Mouse (Mus musculus) thymus, adult 18-20 months (tissue): ENCODE measurements around the gene Ppa2.

Experiments used
- DNase-seq, 2 experiments: peaks; one replicate each; pipeline ENCODE4 v3.0.0; 2022; ENCODE audit warnings: mixed read lengths in 2 of 2

The Ppa2 gene

GRCm38 (mm10) chr3:133309954-133310808 lies at the start of gene Ppa2:
Ppa2 (plus strand) TSS chr3:133310110.
- DNase-seq, result peak; percentile 78 to 88

- peak in 1 of 2 experiments; percentile 6 for DNase-seq
These were observed 38.0 kb upstream of the Ppa2 start for GRCm38 (mm10) chr3:133271887-133272286.

GRCm38 (mm10) chr3:133284587-133284986 lies 25.3 kb upstream of the Ppa2 start:
- no peak for DNase-seq

GRCm38 (mm10) chr3:133288795-133289194 lies 21.1 kb upstream of the Ppa2 start:
- DNase-seq, result no peak

GRCm38 (mm10) chr3:133304328-133304727 lies 5.6 kb upstream of the Ppa2 start:
- DNase-seq, result no peak

GRCm38 (mm10) chr3:133308361-133308760 lies 1.5 kb upstream of the Ppa2 start:
- DNase-seq, result no peak

- DNase-seq, result no peak
These were observed 551 bp upstream of the Ppa2 start for GRCm38 (mm10) chr3:133309359-133309758.

- no peak for DNase-seq
These were observed 884 bp downstream of the Ppa2 start for GRCm38 (mm10) chr3:133310809-133311179.

GRCm38 (mm10) chr3:133312331-133312730 lies 2.4 kb downstream of the Ppa2 start:
- no peak for DNase-seq

- no peak for DNase-seq
These were observed 2.9 kb downstream of the Ppa2 start for GRCm38 (mm10) chr3:133312850-133313249.

GRCm38 (mm10) chr3:133313491-133314199 lies 3.7 kb downstream of the Ppa2 start:
- no peak for DNase-seq

GRCm38 (mm10) chr3:133314475-133314874 lies 4.6 kb downstream of the Ppa2 start:
- DNase-seq, result peak; percentile 47 to 50

GRCm38 (mm10) chr3:133315011-133315410 lies 5.1 kb downstream of the Ppa2 start:
- DNase-seq, result no peak

GRCm38 (mm10) chr3:133315647-133316046 lies 5.7 kb downstream of the Ppa2 start:
- DNase-seq, result no peak

GRCm38 (mm10) chr3:133317845-133318244 lies 7.9 kb downstream of the Ppa2 start:
- no peak for DNase-seq

GRCm38 (mm10) chr3:133318596-133318995 lies 8.7 kb downstream of the Ppa2 start:
- DNase-seq, result no peak

GRCm38 (mm10) chr3:133319795-133320194 lies 9.9 kb downstream of the Ppa2 start:
- DNase-seq, result no peak

GRCm38 (mm10) chr3:133320313-133320712 lies 10.4 kb downstream of the Ppa2 start:
- no peak for DNase-seq

GRCm38 (mm10) chr3:133321928-133322327 lies 12.0 kb downstream of the Ppa2 start:
- no peak for DNase-seq

GRCm38 (mm10) chr3:133322552-133322951 lies 12.6 kb downstream of the Ppa2 start:
- DNase-seq, result no peak

GRCm38 (mm10) chr3:133325135-133325534 lies 15.2 kb downstream of the Ppa2 start:
- DNase-seq, result no peak

- DNase-seq, result no peak
These were observed 18.6 kb downstream of the Ppa2 start for GRCm38 (mm10) chr3:133328551-133328950.

GRCm38 (mm10) chr3:133329406-133329805 lies 19.5 kb downstream of the Ppa2 start:
- DNase-seq, result no peak
